10 mouse cellular contexts compared by ENCODE assay signal in genomic region chr6:135228465-135228941, GRCm38 (mm10). TPM values are rescaled to one million over a fixed set of nuclear protein-coding genes. Genes with fewer than 3 reads are reported as not detected.
DNase-seq lines count a peak whose midpoint lies in the region; ATAC-seq and TF ChIP-seq lines count a peak whose summit lies in the region.
"Had no signal": no experiment of that assay in that cellular context is flagged by ENCODE, and none has a peak within 500 bp of the region (broad histone marks: within the 10 kb centered on the region; RNA-seq: fewer than 3 reads in every experiment).

No protein-coding gene starts in this region.

- TF ChIP-seq POLR2A in liver, adult 2 months (IDR thresholded peaks at IDR 0.05; ENCODE audit: extremely low read depth, insufficient read depth, low read length), result no peak

- H3K27ac ChIP-seq in liver, adult 2 months (replicated peaks; ENCODE audit: insufficient read depth, low read depth, low read length), result no peak overlapping the region
- H3K27ac ChIP-seq in neural tube, embryonic 14.5 days (ENCODE audit: low read depth, low read length), result no peak overlapping the region
- H3K27ac ChIP-seq: hindbrain, embryonic 15.5 days; limb, embryonic 15.5 days had no signal

- no peaks in the 10 kb centered on the region for H3K9me3 ChIP-seq in neural tube, embryonic 14.5 days (ENCODE audit: control insufficient read depth, low read length)
- H3K9me3 ChIP-seq: hindbrain, embryonic 15.5 days; limb, embryonic 15.5 days had no signal

- peaks cover 24% of the 10 kb centered on the region for H3K36me3 ChIP-seq in liver, adult 2 months (ENCODE audit: control insufficient read depth, insufficient read depth, low read length)
- H3K36me3 ChIP-seq in neural tube, embryonic 14.5 days (ENCODE audit: control insufficient read depth, insufficient read depth, low read length), result peaks cover 27% of the 10 kb centered on the region

- H3K4me1 ChIP-seq in liver, adult 2 months (ENCODE audit: control insufficient read depth, insufficient read depth, low read length), result no peaks in the 10 kb centered on the region
- H3K4me1 ChIP-seq in neural tube, embryonic 14.5 days (ENCODE audit: control insufficient read depth, insufficient read depth, low read length), result peaks cover 4% of the 10 kb centered on the region; the same call in 1 of the 2 replicates

- H3K4me2 ChIP-seq in neural tube, embryonic 14.5 days (ENCODE audit: low read depth, low read length), result no peak overlapping the region
- H3K4me2 ChIP-seq: hindbrain, embryonic 15.5 days; limb, embryonic 15.5 days had no signal

- no peak for TF ChIP-seq CTCF in liver, adult 2 months (IDR thresholded peaks at IDR 0.05; ENCODE audit: low read depth, low read length)

- no peak overlapping the region for H3K9ac ChIP-seq in liver, adult 2 months (ENCODE audit: low read depth, low read length)
- no peak overlapping the region for H3K9ac ChIP-seq in neural tube, embryonic 14.5 days (replicated peaks; ENCODE audit: low read depth, low read length)
- H3K9ac ChIP-seq: hindbrain, embryonic 15.5 days; limb, embryonic 15.5 days had no signal

- H3K27me3 ChIP-seq in liver, adult 2 months (ENCODE audit: control insufficient read depth, insufficient read depth, low read length), result no peaks in the 10 kb centered on the region
- no peaks in the 10 kb centered on the region for H3K27me3 ChIP-seq in neural tube, embryonic 14.5 days (ENCODE audit: control insufficient read depth, insufficient read depth, low read length)
- H3K27me3 ChIP-seq: hindbrain, embryonic 15.5 days; limb, embryonic 15.5 days had no signal

- peak; percentile 41 for DNase-seq in embryo, embryonic 10.5 days (ENCODE audit: low spot score)
- no peak for DNase-seq in embryo, embryonic 10 days (ENCODE audit: low spot score)
- peak; percentile 30 for DNase-seq in liver, adult 2 months (ENCODE audit: extremely low read depth, low read depth, low spot score)
- no peak for DNase-seq in liver
- no peak for DNase-seq in urinary bladder, adult 2 months (ENCODE audit: low spot score)

- 92% methylated on average over 10 of the region's 10 CpGs for WGBS in liver, adult 2 months
- 51% methylated on average over 10 of the region's 10 CpGs for WGBS in neural tube, embryonic 14.5 days

- no peaks in the 10 kb centered on the region for H3K79me2 ChIP-seq in liver, adult 2 months (ENCODE audit: control insufficient read depth, insufficient read depth, low read length)

- peak; percentile 97 for ATAC-seq in granulocyte monocyte progenitor cell, adult 5-6 weeks (replicated peaks; ENCODE audit: poor library complexity, severe bottlenecking)
- ATAC-seq in neural tube, embryonic 14.5 days (ENCODE audit: low read depth), result 0 out of 2 replicates have a peak, but pooled peaks have one; percentile 41
- ATAC-seq in inflammation-experienced regulatory T-cells, adult 6 months, result no peak

- no peak overlapping the region for H3K4me3 ChIP-seq in liver, adult 2 months (ENCODE audit: insufficient read depth, low read depth, low read length)
- no peak overlapping the region for H3K4me3 ChIP-seq in neural tube, embryonic 14.5 days (ENCODE audit: low read depth, low read length)
- H3K4me3 ChIP-seq: hindbrain, embryonic 15.5 days; limb, embryonic 15.5 days had no signal

RNA-seq across cellular contexts. Expression of gene Gsg1, which starts 25.6 kb away (rescaled TPM):
- total RNA-seq in liver, adult 2 months (2014; rRNA removed), result 0.13 TPM in 1 of 2 replicates, not detected in the other
- 0.16 and 0.29 TPM in 2 replicates for polyA plus RNA-seq in liver, adult 2 months (2012; rRNA removed)
- not detected in 2 replicates for total RNA-seq in granulocyte monocyte progenitor cell, adult 5-6 weeks (2014; fragmentation: Nextera tagmentation)
- not detected in 2 replicates for total RNA-seq in granulocyte monocyte progenitor cell, adult 5-6 weeks (2017)
- 0.27 and 0.57 TPM in 2 replicates for polyA plus RNA-seq in neural tube, embryonic 14.5 days (2014; fragmentation: Nextera tagmentation; extraction: Ambion mirVana)
- not detected for polyA plus RNA-seq in inflammation-experienced regulatory T-cells, adult 6 months (2017; shearing (Covaris generic))
- polyA plus RNA-seq in urinary bladder, adult 2 months (2012; rRNA removed), result 0.06 and 0.21 TPM in 2 replicates
- polyA plus RNA-seq: hindbrain, embryonic 15.5 days had no signal

RNA-seq across cellular contexts. Expression of gene Hebp1, which starts 30.7 kb away (rescaled TPM):
- 282 and 334 TPM in 2 replicates for total RNA-seq in liver, adult 2 months (2014; rRNA removed)
- 290 and 317 TPM in 2 replicates for polyA plus RNA-seq in liver, adult 2 months (2012; rRNA removed)
- 3.1 and 10.8 TPM in 2 replicates for total RNA-seq in granulocyte monocyte progenitor cell, adult 5-6 weeks (2014; fragmentation: Nextera tagmentation)
- total RNA-seq in granulocyte monocyte progenitor cell, adult 5-6 weeks (2017), result 6.7 and 29.6 TPM in 2 replicates
- 1.8 and 3.0 TPM in 2 replicates for polyA plus RNA-seq in neural tube, embryonic 14.5 days (2014; fragmentation: Nextera tagmentation; extraction: Ambion mirVana)
- 1 to 10 TPM in 2 of 3 experiments, not detected in 1; 1.3 to 2.0 TPM for polyA plus RNA-seq in inflammation-experienced regulatory T-cells, adult 6 months (2017; shearing (Covaris generic))
- 40.7 and 41.8 TPM in 2 replicates for polyA plus RNA-seq in urinary bladder, adult 2 months (2012; rRNA removed)

RNA-seq across cellular contexts. Expression of gene Fam234b, which starts 30.7 kb away (rescaled TPM):
- 14.8 and 15.3 TPM in 2 replicates for total RNA-seq in liver, adult 2 months (2014; rRNA removed)
- 14.8 and 15.1 TPM in 2 replicates for polyA plus RNA-seq in liver, adult 2 months (2012; rRNA removed)
- 1.7 and 4.4 TPM in 2 replicates for total RNA-seq in granulocyte monocyte progenitor cell, adult 5-6 weeks (2014; fragmentation: Nextera tagmentation)
- total RNA-seq in granulocyte monocyte progenitor cell, adult 5-6 weeks (2017), result 2.3 and 2.5 TPM in 2 replicates
- polyA plus RNA-seq in neural tube, embryonic 14.5 days (2014; fragmentation: Nextera tagmentation; extraction: Ambion mirVana), result 124 and 131 TPM in 2 replicates
- polyA plus RNA-seq in inflammation-experienced regulatory T-cells, adult 6 months (2017; shearing (Covaris generic)), result 10 to 100 TPM; 21.9 to 30.2 (median 30.2) TPM
- 5.6 and 5.9 TPM in 2 replicates for polyA plus RNA-seq in urinary bladder, adult 2 months (2012; rRNA removed)

Comparison
In these comparisons a context has a peak if more than half of its experiments do, and no peak if none do; other contexts are left out.
1. DNase-seq: peak in embryo, embryonic 10.5 days (single experiment) and liver, adult 2 months (single experiment); none in embryo, embryonic 10 days (single experiment), liver (single experiment) and urinary bladder, adult 2 months (single experiment).
2. RNA of gene Hebp1, which starts 30.7 kb away (polyA plus RNA-seq): 290 to 317 TPM in liver, adult 2 months and 40.7 to 41.8 TPM in urinary bladder, adult 2 months; 1.8 to 3.0 TPM in neural tube, embryonic 14.5 days and 1.3 to 2.0 TPM in inflammation-experienced regulatory T-cells, adult 6 months; every median in the first group is over 10 times any median in the second.